Mouse (Mus musculus) left cerebral cortex, adult 2 months (tissue): ENCODE results near the gene Prrt2. TPM values are rescaled to one million over a fixed set of nuclear protein-coding genes. Genes with fewer than 3 reads are reported as not detected.

ENCODE experiments used
- DNase-seq, 2 experiments: peaks; one replicate each; pipeline ENCODE4 v3.0.0; 2021 to 2022; ENCODE audit warnings: low spot score in 2 of 2, mixed read lengths in 1 of 2; ENCODE audit errors: extremely low spot score in 1 of 2
- H3K27ac ChIP-seq: fragments of 200-600 bp; 2 replicates; pipeline ENCODE4 v1.8.1; 2022
- H3K4me3 ChIP-seq: fragments of 200-600 bp; 2 replicates; pipeline ENCODE4 v1.8.1; 2022
- CTCF ChIP-seq: fragments of 200-600 bp; IDR thresholded peaks from 2 replicates; pipeline ENCODE4 v1.8.1; 2022; ENCODE audit warnings: antibody characterized with exemption, mild to moderate bottlenecking, moderate library complexity
- intact Hi-C: fragments of 180-260 bp; cut with DNase I; formaldehyde crosslinking; loops from one replicate; pipeline ENCODE4 v1.15.1; 2025
- long read RNA-seq, 2 experiments: library from polyadenylated mRNA; stranded (forward); transcript quantifications; one replicate each; pipeline ENCODE4 v2.0.0; 2021; ENCODE audit warnings: borderline mapping rate in 2 of 2
- total RNA-seq, 2 experiments: library from RNA; stranded (reverse); gene quantifications; 2 replicates each; pipeline ENCODE4 v1.2.3; 2021

Gene Prrt2
- 100 to 1,000 TPM; 214 to 216 TPM for total RNA-seq
- long read RNA-seq, experiment 1, transcript Prrt2-201 (4 exons, 2,501 nt), result major isoform, 90 of 122 reads
- long read RNA-seq, experiment 1, partial matches to known transcripts, result 19 of 122 reads
- long read RNA-seq, experiment 1, other reads (novel, unspliced or antisense), result 13 of 122 reads
- long read RNA-seq, experiment 2, transcript Prrt2-201 (4 exons, 2,501 nt), result major isoform, 46 of 65 reads
- long read RNA-seq, experiment 2, partial matches to known transcripts, result 10 of 65 reads
- long read RNA-seq, experiment 2, other reads (novel, unspliced or antisense), result 9 of 65 reads

- no peak for TF ChIP-seq CTCF
- Histone ChIP-seq H3K4me3 (peak within 1 kb of the TSS; percentile 69), H3K27ac (peak within 1 kb of the TSS; percentile 95)
- intact Hi-C loops, result loop anchor here (5.0 kb wide), 1 partner anchor 199 kb away; no protein-coding TSS in a partner anchor
- peak; percentile 71 to 73 for DNase-seq
These were observed at the start of gene Prrt2, which contains the start of gene Gm42742 for GRCm38 (mm10) chr7:127020901-127021562. Gene Prrt2 (minus strand): TSS chr7:127021211. Gene Gm42742 (minus strand): TSS chr7:127021097.

GRCm38 (mm10) chr7:127066317-127066716 is 45.3 kb upstream of the Prrt2 start:
- no peak for TF ChIP-seq CTCF
- H3K4me3 ChIP-seq, result no peak overlapping the region
- intact Hi-C loops, result loop anchor here (5.0 kb wide), 1 partner anchor 106 kb away; no protein-coding TSS in a partner anchor
- H3K27ac ChIP-seq, result no peak overlapping the region
- DNase-seq, result no peak

GRCm38 (mm10) chr7:127065538-127065937 is 44.5 kb upstream of the Prrt2 start:
- intact Hi-C loops, result loop anchor here (5.0 kb wide), 1 partner anchor 107 kb away; no protein-coding TSS in a partner anchor

GRCm38 (mm10) chr7:127055026-127055585 is 34.1 kb upstream of the Prrt2 start:
- no peak overlapping the region for H3K27ac ChIP-seq
- peak in 1 of 2 experiments; percentile 17 for DNase-seq
- H3K4me3 ChIP-seq, result no peak overlapping the region
- intact Hi-C loops, result loop anchor here (5.0 kb wide), 1 partner anchor 37 kb away; the partner anchor contains the start of gene AI467606
- no peak; the same call in 1 of the 2 replicates for TF ChIP-seq CTCF

More at GRCm38 (mm10) chr7:127065538-127065937, 44.5 kb upstream of the Prrt2 start:
- no peak overlapping the region for H3K4me3 ChIP-seq
- no peak for DNase-seq
- no peak overlapping the region for H3K27ac ChIP-seq
- TF ChIP-seq CTCF, result no peak; the same call in 1 of the 2 replicates

- TF ChIP-seq CTCF, result no peak
These were observed 21.1 kb upstream of the Prrt2 start, which contains the start of gene Kif22 for GRCm38 (mm10) chr7:127041851-127042672. Gene Kif22 (minus strand): TSS chr7:127042471.

GRCm38 (mm10) chr7:127031244-127031643 is 10.2 kb upstream of the Prrt2 start:
- DNase-seq, result no peak
- TF ChIP-seq CTCF, result no peak
- H3K4me3 ChIP-seq, result no peak overlapping the region
- intact Hi-C loops, result no loop called here
- H3K27ac ChIP-seq, result no peak overlapping the region

More at GRCm38 (mm10) chr7:127041851-127042672, 21.1 kb upstream of the Prrt2 start, which contains the start of gene Kif22:
- intact Hi-C loops, result no loop called here
- H3K27ac ChIP-seq, result peak within 1 kb of the TSS; percentile 58
- peak; percentile 86 to 88 for DNase-seq
- H3K4me3 ChIP-seq, result peak within 1 kb of the TSS; percentile 68

DNA sequence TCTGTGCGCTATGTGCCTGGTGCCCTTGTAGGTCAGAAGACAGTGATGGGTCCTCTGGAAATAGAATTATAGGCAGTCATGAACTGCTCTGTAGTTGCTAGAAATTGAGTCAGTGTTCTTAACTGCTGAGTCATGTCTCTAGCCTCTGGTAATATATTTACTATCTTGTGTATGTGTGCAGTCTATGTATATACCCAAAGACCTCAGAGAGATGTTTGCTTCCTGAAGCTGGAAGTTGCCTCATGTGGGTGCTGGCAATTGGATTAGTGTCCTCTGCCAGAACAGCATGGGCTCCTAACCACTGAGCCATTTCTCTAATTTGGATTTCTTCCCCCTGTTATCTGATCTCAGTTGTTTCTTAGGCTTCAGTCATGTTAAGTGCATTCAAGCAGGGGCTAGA is 9.2 kb upstream of the Prrt2 start:
- no peak for DNase-seq
- no peak for TF ChIP-seq CTCF
- H3K4me3 ChIP-seq, result no peak overlapping the region
- no peak overlapping the region for H3K27ac ChIP-seq
- intact Hi-C loops, result no loop called here

DNA sequence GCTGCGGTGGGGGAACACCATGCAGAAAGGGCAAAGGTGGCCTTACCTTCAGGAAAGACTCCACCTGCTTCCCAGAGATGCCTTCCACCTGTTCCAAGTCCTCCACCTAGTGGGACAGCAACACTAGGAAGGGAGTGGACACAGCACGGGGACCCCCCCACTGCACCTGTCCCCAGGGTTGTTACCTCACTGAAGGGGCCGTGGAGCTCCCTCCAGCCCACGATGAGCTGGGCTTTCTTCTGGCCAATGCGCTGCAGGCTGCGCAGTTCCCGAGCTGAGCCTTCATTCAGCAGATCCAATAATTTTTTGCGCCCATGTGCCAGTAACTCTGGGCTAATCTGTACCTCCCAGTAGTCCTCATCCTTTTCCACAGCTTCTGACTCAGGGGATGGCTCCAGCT is 6.9 kb upstream of the Prrt2 start:
- TF ChIP-seq CTCF, result no peak
- H3K27ac ChIP-seq, result peak overlapping the region; percentile 94
- H3K4me3 ChIP-seq, result peak overlapping the region; percentile 48
- no peak for DNase-seq
- intact Hi-C loops, result loop anchor here (1.0 to 5.0 kb wide), 6 partner anchors 52 to 229 kb away; partner anchors contain the start of genes Cdiptos, Mylpf, Sez6l2 and Taok2

GRCm38 (mm10) chr7:127026984-127027726 is 6.1 kb upstream of the Prrt2 start, which contains the start of gene Maz:
Gene Maz (minus strand): TSS chr7:127027037.
- H3K27ac ChIP-seq, result peak within 1 kb of the TSS; percentile 97
- H3K4me3 ChIP-seq, result peak within 1 kb of the TSS; percentile 56
- TF ChIP-seq CTCF, result no peak
- intact Hi-C loops, result loop anchor here (1.0 to 5.0 kb wide), 6 partner anchors 51 to 228 kb away; partner anchors contain the start of genes Cdiptos, Mylpf, Sez6l2 and Taok2
- DNase-seq, result peak; percentile 99

DNA sequence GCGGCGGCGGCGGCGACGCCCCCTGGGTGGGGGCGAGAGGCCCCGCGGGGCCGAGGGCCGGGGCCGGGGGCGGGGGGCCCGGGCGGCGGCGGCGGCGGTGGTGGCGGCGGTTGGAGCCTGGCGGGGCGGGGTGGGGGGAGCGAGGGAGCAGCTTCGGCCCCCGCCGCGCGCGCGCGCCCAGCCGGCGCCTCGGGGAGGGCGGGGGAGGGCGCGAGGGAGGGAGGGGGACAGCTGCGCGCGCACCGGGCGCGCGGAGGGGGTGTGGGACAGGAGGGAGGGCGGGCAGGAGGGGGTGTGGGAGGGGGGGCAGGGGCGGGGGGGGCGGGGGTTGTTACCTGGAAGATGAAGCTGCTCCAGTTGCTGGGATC is 5.6 kb upstream of the Prrt2 start:
- no peak for TF ChIP-seq CTCF
- peak; percentile 61 to 73 for DNase-seq
- intact Hi-C loops, result loop anchor here (2.0 to 5.0 kb wide), 2 partner anchors 76 to 144 kb away; partner anchors contain the start of genes Sez6l2 and Taok2
- Histone ChIP-seq H3K27ac (peak overlapping the region; percentile 94), H3K4me3 (peak overlapping the region; percentile 48)
